Mouse (Mus musculus) midbrain, embryonic 13.5 days (tissue): ENCODE data around the gene Hltf. TPM values are rescaled to one million over a fixed set of nuclear protein-coding genes. Genes with fewer than 3 reads are reported as not detected.
A peak's percentile ranks its signal among the peaks of the same experiment; 100 is the strongest.
"Not testable (repeated sequence)": the region's sequence is repeated elsewhere in the genome, so short reads cannot be mapped to it uniquely, and the experiment has no call there.

ENCODE experiments used
- ATAC-seq: fragments of 200-750 bp; cut with Nextera tagmentation; 2 replicates; pipeline ENCODE4 v1.8.0; 2017; ENCODE audit warnings: mild to moderate bottlenecking, moderate TSS enrichment, moderate library complexity
- H3K27ac ChIP-seq: fragments of 300-500 bp; sonication (generic); 2 replicates; pipeline ENCODE4 v1.5.1; 2015; ENCODE audit warnings: inconsistent platforms, mild to moderate bottlenecking, moderate library complexity
- H3K27me3 ChIP-seq: fragments of 300-500 bp; sonication (generic); 2 replicates; pipeline ENCODE4 v1.6.1; 2015; ENCODE audit warnings: mild to moderate bottlenecking, inconsistent platforms
- H3K36me3 ChIP-seq: fragments of 300-500 bp; sonication (generic); 2 replicates; pipeline ENCODE4 v1.6.1; 2015; ENCODE audit warnings: mild to moderate bottlenecking, inconsistent platforms
- H3K4me1 ChIP-seq: fragments of 300-500 bp; sonication (generic); replicated peaks from 2 replicates; pipeline ENCODE4 v1.6.1; 2015; ENCODE audit warnings: inconsistent platforms
- H3K4me2 ChIP-seq: fragments of 300-500 bp; sonication (generic); replicated peaks from 2 replicates; pipeline ENCODE4 v1.6.1; 2015; ENCODE audit warnings: moderate library complexity, mild to moderate bottlenecking, inconsistent platforms
- H3K4me3 ChIP-seq: fragments of 300-500 bp; sonication (generic); replicated peaks from 2 replicates; pipeline ENCODE4 v1.5.1; 2015; ENCODE audit warnings: mild to moderate bottlenecking, inconsistent platforms
- H3K9ac ChIP-seq: fragments of 300-500 bp; sonication (generic); replicated peaks from 2 replicates; pipeline ENCODE4 v1.6.1; 2015; ENCODE audit warnings: mild to moderate bottlenecking, inconsistent platforms
- H3K9me3 ChIP-seq: fragments of 300-500 bp; sonication (generic); 2 replicates; pipeline ENCODE4 v1.6.1; 2016; ENCODE audit warnings: mild to moderate bottlenecking, inconsistent platforms
- WGBS: fragments of 180-500 bp; shearing (Covaris S2); methylation state at CpG from one replicate; pipeline ENCODE4 v1.1.7; 2015; 5-methylcytosine and 5-hydroxymethylcytosine counted together
- polyA plus RNA-seq: library from polyadenylated mRNA; unstranded; fragments of >200 nt; fragmentation: Nextera tagmentation; extraction: Ambion mirVana; gene quantifications from 2 replicates; pipeline ENCODE4 v1.2.1, GENCODE M21; 2015

The Hltf gene
- polyA plus RNA-seq, 1 experiment from 2014 or later = 22.1 TPM

- no peak overlapping the region for H3K4me2 ChIP-seq
- WGBS = 86% methylated on average over 5 of the region's 5 CpGs
- H3K9me3 ChIP-seq = no peaks in the 10 kb centered on the region
- ATAC-seq = no peak
- no peaks in the 10 kb centered on the region for H3K4me1 ChIP-seq
- peaks cover 37% of the 10 kb centered on the region for H3K36me3 ChIP-seq
- no peaks in the 10 kb centered on the region for H3K27me3 ChIP-seq
- no peak overlapping the region for H3K4me3 ChIP-seq
- H3K27ac ChIP-seq = no peak overlapping the region
- H3K9ac ChIP-seq = no peak overlapping the region
These were observed 51.3 kb downstream of the Hltf start for GRCm38 (mm10) chr3:20108881-20109280.

- no peak overlapping the region for H3K4me3 ChIP-seq
- no peak overlapping the region for H3K27ac ChIP-seq
- 94% methylated on average over 2 of the region's 2 CpGs for WGBS
- no peaks in the 10 kb centered on the region for H3K4me1 ChIP-seq
- no peak for ATAC-seq
- peaks cover 38% of the 10 kb centered on the region for H3K36me3 ChIP-seq
- H3K27me3 ChIP-seq = no peaks in the 10 kb centered on the region
- H3K4me2 ChIP-seq = no peak overlapping the region
- H3K9ac ChIP-seq = no peak overlapping the region
- no peaks in the 10 kb centered on the region for H3K9me3 ChIP-seq
These were observed 54.3 kb downstream of the Hltf start for GRCm38 (mm10) chr3:20111913-20112312.

- no peak overlapping the region for H3K27ac ChIP-seq
- no peaks in the 10 kb centered on the region for H3K27me3 ChIP-seq
- no peak overlapping the region for H3K9ac ChIP-seq
- no peak overlapping the region for H3K4me2 ChIP-seq
- WGBS = 91% methylated on average over 19 of the region's 19 CpGs
- H3K4me3 ChIP-seq = no peak overlapping the region
- H3K4me1 ChIP-seq = no peaks in the 10 kb centered on the region
- no peaks in the 10 kb centered on the region for H3K9me3 ChIP-seq
- ATAC-seq = no peak
- peaks cover 23% of the 10 kb centered on the region for H3K36me3 ChIP-seq
These were observed 61.5 kb downstream of the Hltf start for GRCm38 (mm10) chr3:20119044-20119591.

- Histone ChIP-seq H3K4me3 (no peak overlapping the region), H3K27ac (no peak overlapping the region), H3K27me3 (no peaks in the 10 kb centered on the region), H3K4me2 (no peak overlapping the region), H3K9me3 (no peaks in the 10 kb centered on the region), H3K36me3 (peaks cover 23% of the 10 kb centered on the region), H3K9ac (no peak overlapping the region), H3K4me1 (no peaks in the 10 kb centered on the region)
- ATAC-seq = peak; percentile 48; the same call in 1 of the 2 replicates
- 67% methylated on average over 4 of the region's 4 CpGs for whole genome bisulfite sequencing
These were observed 62.2 kb downstream of the Hltf start for GRCm38 (mm10) chr3:20119686-20120244.

GRCm38 (mm10) chr3:20121582-20121981 is 64.0 kb downstream of the Hltf start:
- H3K27me3 ChIP-seq, ATAC-seq, H3K9ac ChIP-seq, H3K4me3 ChIP-seq, H3K4me2 ChIP-seq, H3K27ac ChIP-seq, H3K9me3 ChIP-seq, H3K4me1 ChIP-seq: not testable (repeated sequence)
- 91% methylated on average over 5 of the region's 5 CpGs for WGBS
- peaks cover 22% of the 10 kb centered on the region for H3K36me3 ChIP-seq

- WGBS = 92% methylated on average over 5 of the region's 5 CpGs
- no peak for ATAC-seq
These were observed 68.0 kb downstream of the Hltf start for GRCm38 (mm10) chr3:20125604-20126003.

GRCm38 (mm10) chr3:20127047-20127595 is 69.5 kb downstream of the Hltf start:
- Histone ChIP-seq H3K4me3 (no peak overlapping the region), H3K27ac (no peak overlapping the region), H3K27me3 (no peaks in the 10 kb centered on the region), H3K4me1 (no peaks in the 10 kb centered on the region), H3K9ac (no peak overlapping the region), H3K36me3 (0 out of 2 replicates have a peak, but pooled peaks cover 4% of the 10 kb centered on the region), H3K9me3 (no peaks in the 10 kb centered on the region), H3K4me2 (no peak overlapping the region)
- 58% methylated on average over 2 of the region's 2 CpGs for WGBS
- no peak for ATAC-seq

More at GRCm38 (mm10) chr3:20125604-20126003, 68.0 kb downstream of the Hltf start:
- 0 out of 2 replicates have a peak, but pooled peaks cover 4% of the 10 kb centered on the region for H3K36me3 ChIP-seq
- no peak overlapping the region for H3K9ac ChIP-seq
- no peak overlapping the region for H3K4me2 ChIP-seq
- H3K27me3 ChIP-seq = no peaks in the 10 kb centered on the region
- no peaks in the 10 kb centered on the region for H3K9me3 ChIP-seq
- no peaks in the 10 kb centered on the region for H3K4me1 ChIP-seq
- H3K27ac ChIP-seq = no peak overlapping the region
- no peak overlapping the region for H3K4me3 ChIP-seq

GRCm38 (mm10) chr3:20129491-20129890 is 71.9 kb downstream of the Hltf start:
- 95% methylated on average over 5 of the region's 5 CpGs for WGBS
- no peak for ATAC-seq

GRCm38 (mm10) chr3:20130456-20131349 is 73.1 kb downstream of the Hltf start:
- peak; percentile 52 for ATAC-seq
- no peaks in the 10 kb centered on the region for H3K27me3 ChIP-seq
- WGBS = 89% methylated on average over 8 of the region's 8 CpGs
- H3K36me3 ChIP-seq = no peaks in the 10 kb centered on the region
- H3K4me2 ChIP-seq = no peak overlapping the region
- H3K9ac ChIP-seq = no peak overlapping the region
- no peak overlapping the region for H3K27ac ChIP-seq
- no peaks in the 10 kb centered on the region for H3K4me1 ChIP-seq
- no peak overlapping the region for H3K4me3 ChIP-seq
- H3K9me3 ChIP-seq = no peaks in the 10 kb centered on the region

More at GRCm38 (mm10) chr3:20129491-20129890, 71.9 kb downstream of the Hltf start:
- H3K36me3 ChIP-seq = no peaks in the 10 kb centered on the region
- H3K27me3 ChIP-seq = no peaks in the 10 kb centered on the region
- H3K9me3 ChIP-seq = no peaks in the 10 kb centered on the region
- H3K4me3 ChIP-seq = no peak overlapping the region
- H3K4me2 ChIP-seq = no peak overlapping the region
- no peaks in the 10 kb centered on the region for H3K4me1 ChIP-seq
- H3K27ac ChIP-seq = no peak overlapping the region
- H3K9ac ChIP-seq = no peak overlapping the region

- no peaks in the 10 kb centered on the region for H3K36me3 ChIP-seq
- H3K4me1 ChIP-seq = no peaks in the 10 kb centered on the region
- ATAC-seq = no peak
- H3K9me3 ChIP-seq = no peaks in the 10 kb centered on the region
- 92% methylated on average over 2 of the region's 2 CpGs for WGBS
- no peak overlapping the region for H3K9ac ChIP-seq
- no peaks in the 10 kb centered on the region for H3K27me3 ChIP-seq
- H3K4me2 ChIP-seq = no peak overlapping the region
- H3K4me3 ChIP-seq = no peak overlapping the region
- H3K27ac ChIP-seq = no peak overlapping the region
These were observed 73.7 kb downstream of the Hltf start for GRCm38 (mm10) chr3:20131350-20131720.

- 0 out of 2 replicates have a peak, but pooled peaks cover 4% of the 10 kb centered on the region for H3K36me3 ChIP-seq
- WGBS = 94% methylated on average over 1 of the region's 1 CpGs
These were observed 75.1 kb downstream of the Hltf start for GRCm38 (mm10) chr3:20132731-20133130.

GRCm38 (mm10) chr3:20133745-20134144 is 76.1 kb downstream of the Hltf start:
- Histone ChIP-seq H3K27me3 (no peaks in the 10 kb centered on the region), H3K27ac (no peak overlapping the region), H3K36me3 (0 out of 2 replicates have a peak, but pooled peaks cover 4% of the 10 kb centered on the region), H3K4me1 (no peaks in the 10 kb centered on the region), H3K9ac (no peak overlapping the region), H3K4me3 (no peak overlapping the region), H3K4me2 (no peak overlapping the region), H3K9me3 (no peaks in the 10 kb centered on the region)
- WGBS = 100% methylated on average over 1 of the region's 1 CpGs
- no peak for ATAC-seq

More at GRCm38 (mm10) chr3:20132731-20133130, 75.1 kb downstream of the Hltf start:
- no peak for ATAC-seq
- H3K27ac ChIP-seq = no peak overlapping the region
- H3K4me1 ChIP-seq = no peaks in the 10 kb centered on the region
- no peak overlapping the region for H3K4me3 ChIP-seq
- H3K27me3 ChIP-seq = no peaks in the 10 kb centered on the region
- H3K9ac ChIP-seq = no peak overlapping the region
- no peak overlapping the region for H3K4me2 ChIP-seq
- no peaks in the 10 kb centered on the region for H3K9me3 ChIP-seq
